Mouse (Mus musculus) CD4-positive naive resting alpha-beta T cell, adult 76 days (primary cell): Measurements from ENCODE around the gene Drc1. TPM values are rescaled to one million over a fixed set of nuclear protein-coding genes. Genes with fewer than 3 reads are reported as not detected.

Experiments
- total RNA-seq: library from RNA; stranded (reverse); gene quantifications from one replicate; pipeline ENCODE4 v1.2.4, GENCODE M21; 2023

Gene Drc1
- total RNA-seq: 10.7 TPM

DNA sequence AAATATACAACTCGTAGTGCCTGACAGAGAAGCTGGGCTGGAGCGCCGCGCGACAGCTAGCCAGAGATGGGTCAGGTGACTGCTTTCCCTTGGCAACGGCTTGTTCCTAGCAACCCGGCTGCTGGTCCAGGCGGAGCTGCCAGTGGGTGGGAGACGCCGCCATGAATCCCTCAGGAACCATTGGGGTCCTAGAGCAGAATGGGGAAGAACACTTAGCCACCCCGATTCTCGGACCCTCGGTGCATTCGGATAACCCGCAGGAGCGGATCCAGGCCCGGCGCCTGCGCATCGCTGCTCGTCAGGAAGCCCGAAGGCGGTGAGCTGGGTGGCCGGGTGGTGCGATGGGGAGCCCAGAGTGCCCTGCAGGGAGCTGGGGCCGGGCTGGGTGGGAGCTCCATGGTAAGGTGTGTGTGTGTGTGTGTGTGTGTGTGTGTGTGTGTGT is at the start of gene Drc1:
Gene Drc1 (plus strand): TSS at position 98 of the 442 bp plus-strand sequence.

DNA sequence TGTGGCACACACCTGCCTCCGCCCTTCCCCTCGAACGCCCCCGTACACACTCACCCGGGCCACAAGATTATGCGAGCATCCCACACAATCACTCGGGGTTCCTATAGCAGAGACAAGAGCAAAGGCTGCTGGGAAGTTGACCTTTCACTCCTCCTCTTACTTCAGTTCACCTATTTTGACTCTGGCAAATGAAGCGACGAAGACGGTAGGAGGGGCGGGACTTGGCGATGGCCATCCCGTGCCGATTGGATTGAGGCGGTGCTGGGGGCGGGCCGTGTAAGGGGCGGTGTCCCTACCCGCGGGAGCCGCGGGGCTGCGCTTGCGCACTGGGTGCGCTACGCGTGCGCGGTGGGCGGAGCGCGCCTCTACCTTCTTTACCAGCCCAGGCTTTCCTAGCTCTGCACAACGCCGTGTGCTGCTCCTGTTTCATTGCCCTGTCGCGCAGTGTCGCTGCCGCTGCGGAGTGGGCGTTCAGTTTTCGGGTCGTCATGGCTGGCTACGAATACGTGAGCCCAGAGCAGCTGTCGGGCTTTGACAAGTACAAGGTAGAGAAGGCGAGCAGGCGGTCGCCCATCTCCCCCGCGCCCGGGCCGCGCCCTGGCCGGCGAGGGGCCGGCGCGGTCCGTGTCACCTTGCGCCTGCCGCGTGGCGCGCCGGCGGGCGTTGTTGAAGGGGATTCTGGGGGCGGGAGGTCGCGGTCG is 48.8 kb upstream of the Drc1 start, which contains the start of gene Selenoi:
Gene Selenoi (plus strand): TSS at position 311 of the 701 bp plus-strand sequence.

Other genes with a start within 250 kb of the Drc1 start
- gene Tyms, start 207.8 kb upstream of the Drc1 start, total RNA-seq: 6.9 TPM
- not detected for gene Garem2, start 176.2 kb upstream of the Drc1 start, total RNA-seq
- gene 3110082J24Rik, start 175.3 kb upstream of the Drc1 start, total RNA-seq: not detected
- gene Hadha, start 126.2 kb upstream of the Drc1 start, total RNA-seq: 94.6 TPM
- 133 TPM for gene Hadhb, start 126.1 kb upstream of the Drc1 start, total RNA-seq
- not detected for gene Adgrf3, start 75.7 kb upstream of the Drc1 start, total RNA-seq
- 19.1 TPM for gene Selenoi, start 48.8 kb upstream of the Drc1 start, total RNA-seq
- gene Otof, start 180.5 kb downstream of the Drc1 start, total RNA-seq: not detected
- not detected for gene 1700001C02Rik, start 184.7 kb downstream of the Drc1 start, total RNA-seq